Mouse (Mus musculus): Measurements from ENCODE around the gene Itgae. TPM values are rescaled to one million over a fixed set of nuclear protein-coding genes. Genes with fewer than 3 reads are reported as not detected.

Gene Itgae
- polyA plus RNA-seq, 1 experiment from 2014 or later = 0.30 TPM

DNA sequence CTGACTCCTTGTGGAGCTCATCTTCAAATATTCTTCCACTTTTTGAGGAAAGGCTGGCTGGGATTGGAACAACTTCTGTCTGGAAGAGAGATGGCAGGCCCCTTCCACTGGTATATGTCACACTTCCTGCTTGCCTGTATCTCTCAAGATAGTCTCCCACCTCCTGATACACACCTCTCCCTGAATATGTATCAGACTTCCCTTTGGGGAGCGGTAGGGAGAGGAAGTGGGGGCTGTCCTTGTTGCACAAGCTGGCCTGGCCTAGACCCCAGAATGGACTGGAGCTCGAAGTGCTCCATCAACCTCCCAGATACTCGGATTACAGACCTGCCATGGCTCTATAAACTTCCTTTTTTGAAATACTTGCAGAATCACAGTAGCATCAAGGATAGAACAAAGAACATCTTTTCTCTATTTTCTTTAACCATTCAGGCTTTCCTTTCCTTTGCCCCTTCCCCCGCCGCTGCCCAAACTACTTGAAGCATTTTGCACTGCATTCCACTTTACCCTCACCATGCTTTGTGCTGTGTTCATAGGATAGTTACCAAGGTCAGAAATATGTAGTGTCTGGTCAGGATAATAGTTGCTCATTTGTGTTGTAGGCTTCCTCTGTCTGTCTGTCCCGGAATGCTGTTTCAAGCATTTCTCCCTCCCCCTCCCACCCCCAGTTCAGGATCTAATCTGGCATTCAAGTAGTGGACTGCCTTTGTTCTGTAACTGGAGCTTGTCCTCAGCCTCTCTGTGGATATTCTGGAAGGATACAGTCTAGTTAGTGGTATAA lies 2.5 kb upstream of the Itgae start:
- peaks cover 10% of the 10 kb centered on the region; the same call in 1 of the 2 replicates for H3K4me1 ChIP-seq (replicated peaks; ENCODE audit: control insufficient read depth, insufficient read depth, low read length)
- no peak overlapping the region for H3K27ac ChIP-seq (ENCODE audit: low read depth, low read length)
- no peak overlapping the region for H3K9ac ChIP-seq (ENCODE audit: low read depth, low read length)
- H3K4me3 ChIP-seq (ENCODE audit: low read depth, low read length) = no peak overlapping the region
- H3K36me3 ChIP-seq (ENCODE audit: control insufficient read depth, insufficient read depth) = 0 out of 2 replicates have a peak, but pooled peaks cover 3% of the 10 kb centered on the region
- WGBS = 74% methylated on average over 6 of the region's 6 CpGs
- H3K27me3 ChIP-seq (replicated peaks; ENCODE audit: control insufficient read depth, insufficient read depth, low read length) = no peaks in the 10 kb centered on the region
- no peak for ATAC-seq
- no peaks in the 10 kb centered on the region for H3K9me3 ChIP-seq (ENCODE audit: control insufficient read depth)
- H3K4me2 ChIP-seq (replicated peaks; ENCODE audit: low read depth) = no peak overlapping the region
- no peak for TF ChIP-seq CTCF (IDR thresholded peaks at IDR 0.05; ENCODE audit: low read depth)

DNA sequence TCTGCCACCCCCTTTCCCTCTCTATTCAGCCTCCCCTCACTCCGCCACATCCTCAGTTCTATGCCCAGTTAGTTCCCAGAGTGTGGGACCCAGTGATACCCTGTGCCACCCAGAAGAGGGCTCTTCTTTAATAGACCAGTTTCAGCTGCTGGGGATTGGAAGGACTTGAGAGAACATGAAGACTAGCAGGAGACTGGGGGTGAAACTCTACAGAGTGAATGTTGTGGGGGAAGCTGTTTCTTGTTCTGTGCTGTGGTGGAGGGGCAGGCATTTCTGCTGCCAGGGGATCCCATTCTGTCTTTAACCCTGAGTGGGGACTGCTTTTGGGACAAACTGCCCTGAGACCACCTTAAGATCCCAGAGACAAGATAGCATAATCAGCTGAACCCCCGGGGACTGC lies 443 bp downstream of the Itgae start:
- 82% methylated on average over 2 of the region's 2 CpGs for WGBS
- Histone ChIP-seq H3K4me1 (replicated peaks; ENCODE audit: control insufficient read depth, insufficient read depth, low read length) (no peaks in the 10 kb centered on the region), H3K4me3 (ENCODE audit: low read depth, low read length) (no peak overlapping the region), H3K9me3 (ENCODE audit: control insufficient read depth) (no peaks in the 10 kb centered on the region), H3K36me3 (ENCODE audit: control insufficient read depth, insufficient read depth) (no peaks in the 10 kb centered on the region), H3K9ac (ENCODE audit: low read depth, low read length) (no peak overlapping the region), H3K4me2 (replicated peaks; ENCODE audit: low read depth) (no peak overlapping the region), H3K27me3 (replicated peaks; ENCODE audit: control insufficient read depth, insufficient read depth, low read length) (no peaks in the 10 kb centered on the region), H3K27ac (ENCODE audit: low read depth, low read length) (no peak overlapping the region)
- TF ChIP-seq CTCF (IDR thresholded peaks at IDR 0.05; ENCODE audit: low read depth) = no peak
- no peak for ATAC-seq

DNA sequence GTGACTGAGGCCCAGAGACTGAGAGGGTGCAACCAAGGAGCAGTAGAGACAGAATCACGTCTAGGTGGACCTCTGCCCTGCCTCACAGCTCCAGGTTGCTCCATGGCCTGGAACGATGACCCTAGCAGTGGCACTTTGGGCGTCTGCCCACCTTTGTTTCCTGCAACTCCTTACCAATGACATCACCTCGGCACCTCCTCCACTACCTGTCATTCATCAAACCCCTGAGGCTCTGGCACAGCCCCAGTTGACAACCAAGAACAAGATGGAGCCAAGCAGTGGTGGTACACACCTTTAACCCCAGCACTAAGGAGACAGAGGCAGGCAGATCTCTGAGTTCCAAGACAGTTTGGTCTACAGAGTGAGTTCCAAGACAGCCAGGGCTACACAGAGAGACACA lies 1.7 kb downstream of the Itgae start:
- no peak for TF ChIP-seq CTCF (IDR thresholded peaks at IDR 0.05; ENCODE audit: low read depth)
- H3K9ac ChIP-seq (ENCODE audit: low read depth, low read length) = no peak overlapping the region
- H3K4me2 ChIP-seq (replicated peaks; ENCODE audit: low read depth) = no peak overlapping the region
- H3K27me3 ChIP-seq (replicated peaks; ENCODE audit: control insufficient read depth, insufficient read depth, low read length) = no peaks in the 10 kb centered on the region
- no peaks in the 10 kb centered on the region for H3K4me1 ChIP-seq (replicated peaks; ENCODE audit: control insufficient read depth, insufficient read depth, low read length)
- H3K9me3 ChIP-seq (ENCODE audit: control insufficient read depth) = no peaks in the 10 kb centered on the region
- H3K4me3 ChIP-seq (ENCODE audit: low read depth, low read length) = no peak overlapping the region
- H3K27ac ChIP-seq (ENCODE audit: low read depth, low read length) = no peak overlapping the region
- 72% methylated on average over 4 of the region's 4 CpGs for WGBS
- ATAC-seq = no peak
- H3K36me3 ChIP-seq (ENCODE audit: control insufficient read depth, insufficient read depth) = no peaks in the 10 kb centered on the region

DNA sequence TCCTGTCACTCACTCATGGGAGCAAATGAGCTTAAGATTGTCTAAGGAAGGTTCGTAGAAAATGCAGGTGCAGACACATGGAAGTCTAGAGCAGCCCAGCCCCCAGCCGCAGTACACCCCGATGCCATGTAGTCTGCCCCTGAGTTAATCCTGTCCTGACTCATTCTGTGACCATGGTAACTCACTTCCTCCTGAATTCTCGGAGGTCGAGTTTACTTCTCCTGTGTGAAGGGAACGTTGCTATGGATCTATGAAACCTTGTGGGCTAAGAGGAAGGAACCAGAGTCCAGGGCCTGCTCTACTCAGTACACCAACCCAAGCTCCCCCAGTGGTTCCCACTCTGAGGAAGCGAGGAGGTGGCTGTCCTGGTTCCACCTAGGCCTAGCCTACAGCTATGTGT lies 2.5 kb downstream of the Itgae start:
- H3K36me3 ChIP-seq (ENCODE audit: control insufficient read depth, insufficient read depth) = no peaks in the 10 kb centered on the region

DNA sequence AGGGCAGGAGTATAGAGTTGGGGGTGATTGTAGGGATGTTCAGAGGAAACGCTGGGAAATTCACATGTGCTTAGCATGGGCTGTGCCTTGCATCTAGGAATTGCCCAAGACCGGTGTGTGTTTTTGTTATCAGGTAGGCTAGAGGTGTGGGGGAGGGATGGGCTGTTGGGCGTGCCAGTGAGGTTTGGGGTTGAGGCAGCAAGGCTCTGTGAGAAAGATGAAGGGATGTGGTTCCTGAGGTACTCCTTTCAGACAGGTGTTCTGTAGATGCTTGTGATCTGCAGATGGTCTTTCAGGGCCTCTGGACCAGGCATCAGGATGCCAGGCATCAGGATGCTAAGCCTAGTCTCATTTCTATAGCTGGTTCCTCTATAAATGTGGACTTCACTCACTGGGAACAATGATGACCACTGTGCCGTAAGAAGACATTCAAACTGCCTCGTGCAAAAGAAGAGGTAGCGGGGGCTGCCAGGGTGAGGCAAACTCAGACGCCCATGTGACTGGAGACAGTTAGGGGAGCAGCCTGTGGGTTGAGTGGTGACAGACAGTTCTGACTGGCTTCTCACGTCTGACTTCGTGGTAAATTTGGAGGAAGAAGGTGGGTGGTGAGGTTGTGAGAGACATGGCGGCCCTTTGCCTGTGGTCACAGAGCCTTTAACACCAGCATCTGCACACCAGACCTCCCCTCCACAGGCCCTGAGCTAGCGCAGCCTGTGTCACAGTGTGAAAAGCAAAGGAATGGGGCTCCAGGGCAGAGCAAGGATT lies 4.0 kb downstream of the Itgae start:
- 65% methylated on average over 11 of the region's 11 CpGs for WGBS

More for the DNA sequence above, 2.5 kb downstream of the Itgae start:
- Histone ChIP-seq H3K4me1 (replicated peaks; ENCODE audit: control insufficient read depth, insufficient read depth, low read length) (no peaks in the 10 kb centered on the region), H3K9me3 (ENCODE audit: control insufficient read depth) (no peaks in the 10 kb centered on the region), H3K27me3 (replicated peaks; ENCODE audit: control insufficient read depth, insufficient read depth, low read length) (no peaks in the 10 kb centered on the region), H3K9ac (ENCODE audit: low read depth, low read length) (no peak overlapping the region), H3K4me2 (replicated peaks; ENCODE audit: low read depth) (no peak overlapping the region), H3K27ac (ENCODE audit: low read depth, low read length) (no peak overlapping the region), H3K4me3 (ENCODE audit: low read depth, low read length) (no peak overlapping the region)
- no peak for ATAC-seq
- no peak for TF ChIP-seq CTCF (IDR thresholded peaks at IDR 0.05; ENCODE audit: low read depth)
- 70% methylated on average over 7 of the region's 7 CpGs for WGBS

DNA sequence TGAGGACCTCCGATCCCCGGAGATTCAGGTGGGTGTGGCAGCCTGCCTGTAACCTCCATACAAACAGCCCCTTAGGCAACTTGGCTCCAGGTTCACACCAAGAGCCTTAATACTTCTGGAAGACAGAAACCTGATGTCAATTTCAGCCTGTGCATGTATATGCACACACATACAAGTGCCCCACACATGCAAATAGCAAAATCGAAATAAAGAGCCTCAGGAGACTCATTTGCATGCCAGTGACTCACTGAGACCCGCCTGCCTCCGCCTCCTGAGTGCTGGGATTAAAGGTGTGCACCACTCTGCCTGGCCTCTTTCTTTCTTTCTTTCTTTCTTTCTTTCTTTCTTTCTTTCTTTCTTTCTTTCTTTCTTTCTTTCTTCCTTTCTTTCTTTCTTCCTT lies 8.5 kb downstream of the Itgae start:
- H3K36me3 ChIP-seq (ENCODE audit: control insufficient read depth, insufficient read depth) = no peaks in the 10 kb centered on the region

More for the DNA sequence above, 4.0 kb downstream of the Itgae start:
- TF ChIP-seq CTCF (IDR thresholded peaks at IDR 0.05; ENCODE audit: low read depth) = no peak
- no peak overlapping the region for H3K4me3 ChIP-seq (ENCODE audit: low read depth, low read length)
- H3K4me1 ChIP-seq (replicated peaks; ENCODE audit: control insufficient read depth, insufficient read depth, low read length) = no peaks in the 10 kb centered on the region
- H3K36me3 ChIP-seq (ENCODE audit: control insufficient read depth, insufficient read depth) = no peaks in the 10 kb centered on the region
- no peaks in the 10 kb centered on the region for H3K9me3 ChIP-seq (ENCODE audit: control insufficient read depth)
- no peaks in the 10 kb centered on the region for H3K27me3 ChIP-seq (replicated peaks; ENCODE audit: control insufficient read depth, insufficient read depth, low read length)
- ATAC-seq = no peak
- H3K4me2 ChIP-seq (replicated peaks; ENCODE audit: low read depth) = no peak overlapping the region
- no peak overlapping the region for H3K27ac ChIP-seq (ENCODE audit: low read depth, low read length)
- no peak overlapping the region for H3K9ac ChIP-seq (ENCODE audit: low read depth, low read length)

More for the DNA sequence above, 8.5 kb downstream of the Itgae start:
- TF ChIP-seq CTCF (IDR thresholded peaks at IDR 0.05; ENCODE audit: low read depth) = no peak
- no peaks in the 10 kb centered on the region for H3K4me1 ChIP-seq (replicated peaks; ENCODE audit: control insufficient read depth, insufficient read depth, low read length)
- H3K9me3 ChIP-seq (ENCODE audit: control insufficient read depth) = no peaks in the 10 kb centered on the region
- H3K4me2 ChIP-seq (replicated peaks; ENCODE audit: low read depth) = no peak overlapping the region
- no peak overlapping the region for H3K9ac ChIP-seq (ENCODE audit: low read depth, low read length)
- WGBS = 61% methylated on average over 5 of the region's 5 CpGs
- H3K27ac ChIP-seq (ENCODE audit: low read depth, low read length) = no peak overlapping the region
- no peaks in the 10 kb centered on the region for H3K27me3 ChIP-seq (replicated peaks; ENCODE audit: control insufficient read depth, insufficient read depth, low read length)
- H3K4me3 ChIP-seq (ENCODE audit: low read depth, low read length) = no peak overlapping the region
- ATAC-seq = no peak

Data from intestine, postnatal 0 days (tissue).